Mouse (Mus musculus): ENCODE results near the gene Parp16. TPM values are rescaled to one million over a fixed set of nuclear protein-coding genes. Genes with fewer than 3 reads are reported as not detected.
A peak's percentile ranks its signal among the peaks of the same experiment; 100 is the strongest.
"Not testable (repeated sequence)": the region's sequence is repeated elsewhere in the genome, so short reads cannot be mapped to it uniquely, and the experiment has no call there.

Gene Parp16
- total RNA-seq, 2 experiments from 2014 or later = 2.3 to 2.9 TPM

DNA sequence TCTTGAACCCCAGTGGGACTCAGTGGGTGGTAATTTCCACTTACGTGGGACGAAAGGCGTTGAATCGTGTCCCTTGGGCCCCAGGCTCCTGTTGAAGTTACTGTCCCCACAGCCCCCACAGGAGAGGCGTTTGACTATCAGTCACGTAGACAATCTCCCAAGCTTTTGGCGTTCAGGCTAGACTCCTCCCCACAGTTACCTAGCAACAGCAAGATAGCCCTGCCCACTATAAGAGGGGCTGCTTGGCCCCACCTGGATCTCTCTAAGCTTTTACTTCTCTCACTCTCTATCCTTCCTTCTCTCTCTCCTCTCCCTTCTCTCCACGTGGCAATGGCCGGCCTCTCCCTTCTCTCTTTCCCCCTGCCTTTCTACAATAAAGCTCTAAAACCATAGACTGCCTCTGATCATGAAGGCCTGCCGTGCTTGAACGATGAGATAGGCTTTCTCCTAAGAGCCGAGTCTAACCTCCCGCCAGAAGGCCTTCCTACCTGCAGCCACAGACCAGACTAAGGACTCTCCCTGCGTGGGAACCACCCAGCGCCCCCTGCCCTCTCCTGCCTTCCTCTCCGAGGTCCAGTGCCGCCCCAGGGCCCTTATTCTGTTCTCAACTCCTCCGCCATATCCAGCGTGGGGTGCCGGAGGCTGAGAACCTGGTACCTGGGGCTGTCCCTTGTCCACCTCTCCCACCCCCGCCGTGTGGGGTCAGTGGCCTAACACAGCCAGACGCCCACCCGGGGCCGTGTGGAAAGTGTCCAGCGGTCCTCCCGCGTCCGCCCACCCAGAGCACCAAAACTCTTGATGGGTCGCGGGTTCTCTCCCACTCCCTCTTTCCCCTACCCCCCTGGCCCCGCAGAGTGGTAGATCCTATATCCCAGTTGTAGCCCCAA, 13.4 kb downstream of the Parp16 start:
- DNase-seq = no peak

- no peak for DNase-seq
These were observed 16.4 kb downstream of the Parp16 start for GRCm38 (mm10) chr9:65211598-65211997.

- DNase-seq = peak in 1 of 2 experiments; percentile 73
These were observed 19.2 kb downstream of the Parp16 start for GRCm38 (mm10) chr9:65214425-65214777.

GRCm38 (mm10) chr9:65214778-65215493, 19.8 kb downstream of the Parp16 start:
- peak; percentile 92 to 93 for DNase-seq

DNA sequence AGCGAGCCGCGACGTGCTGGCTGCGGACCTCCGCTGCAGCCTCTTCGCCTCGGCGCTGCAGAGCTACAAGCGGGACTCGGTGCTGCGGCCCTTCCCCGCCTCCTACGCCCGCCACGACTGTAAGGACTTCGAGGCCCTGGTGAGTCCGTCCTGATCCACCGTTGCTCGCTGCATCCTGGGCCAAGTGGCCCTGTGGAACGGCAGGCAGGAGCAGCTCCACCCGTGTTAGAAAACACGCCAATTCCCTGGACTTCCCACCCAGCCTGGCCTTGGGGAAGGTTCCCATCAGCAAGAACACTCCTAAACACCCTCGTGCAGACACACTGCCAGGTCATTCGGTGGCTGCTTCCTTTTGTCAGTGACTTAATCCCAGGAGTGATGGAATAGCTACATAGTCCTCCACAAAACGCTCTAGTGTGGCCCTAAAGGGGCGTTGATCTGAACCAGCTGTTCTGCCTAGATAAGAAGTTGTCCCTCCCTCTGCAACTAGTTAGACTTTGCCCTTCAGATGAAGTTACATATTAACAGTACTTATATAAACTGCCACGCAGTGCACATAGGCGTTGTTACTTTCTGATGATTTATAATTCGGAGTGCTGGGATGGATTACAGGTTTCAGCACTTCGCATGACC, 20.5 kb downstream of the Parp16 start:
- DNase-seq = peak; percentile 74 to 76

DNA sequence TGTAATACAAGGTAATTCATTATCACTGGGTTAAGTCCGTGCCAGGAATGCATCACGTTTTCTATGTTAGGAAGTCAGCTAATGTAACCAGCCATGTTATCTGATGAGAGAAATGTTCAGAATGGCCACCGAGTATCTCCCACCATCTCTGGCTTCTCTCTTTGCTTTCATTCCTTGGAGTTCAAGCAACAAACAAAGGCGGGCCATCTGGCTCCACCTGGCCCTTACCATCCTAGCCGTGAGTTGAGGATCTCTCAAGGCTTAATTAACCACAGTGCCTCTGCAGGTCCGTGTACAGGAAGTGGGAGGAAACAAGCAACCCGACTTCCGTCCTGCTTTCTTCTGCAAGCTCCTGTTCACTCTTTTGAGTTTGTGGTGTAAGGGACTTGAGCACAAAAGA, 21.8 kb downstream of the Parp16 start:
- DNase-seq = no peak

- DNase-seq = no peak
These were observed 22.5 kb downstream of the Parp16 start for GRCm38 (mm10) chr9:65217661-65218060.

DNA sequence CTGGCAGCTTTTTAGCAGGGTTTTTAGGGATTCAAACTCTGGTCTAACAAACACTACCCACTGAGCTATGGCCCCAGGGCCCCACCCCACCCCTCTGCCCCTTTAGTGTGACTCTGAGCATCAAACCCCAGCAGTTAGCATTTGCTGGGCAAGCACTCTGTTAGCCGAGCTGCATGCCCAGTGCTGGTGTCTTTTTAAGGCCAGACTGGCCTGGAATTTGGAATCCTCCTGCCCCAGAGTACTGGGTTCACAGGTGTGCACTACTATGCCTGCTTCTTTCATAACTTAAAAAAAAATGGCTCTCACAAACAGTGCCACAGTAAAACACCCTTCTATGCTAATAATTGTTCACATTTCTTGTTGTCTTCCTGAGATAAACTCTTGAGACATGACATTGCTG, 23.8 kb downstream of the Parp16 start:
- DNase-seq = no peak

DNA sequence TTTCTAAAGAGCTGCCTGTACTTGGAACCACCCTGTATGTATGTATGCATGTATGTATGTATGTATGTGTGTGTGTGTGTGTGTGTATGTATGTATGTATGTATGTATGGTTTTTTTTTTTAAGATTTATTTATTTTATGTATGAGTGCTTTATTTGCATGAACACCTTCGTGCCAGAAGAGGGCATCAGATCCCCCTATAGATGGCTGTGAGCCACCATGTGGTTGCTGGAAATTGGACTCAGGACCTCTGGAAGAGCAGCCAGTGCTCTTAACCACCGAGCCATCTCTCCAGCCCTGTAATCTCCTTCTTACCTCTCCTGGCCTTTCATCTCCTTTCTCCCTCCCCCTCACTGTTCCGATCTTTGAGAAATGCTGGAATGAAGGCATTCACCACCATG, 25.2 kb downstream of the Parp16 start:
- not testable (repeated sequence) for DNase-seq

GRCm38 (mm10) chr9:65223927-65224326, 28.8 kb downstream of the Parp16 start:
- DNase-seq = no peak

DNA sequence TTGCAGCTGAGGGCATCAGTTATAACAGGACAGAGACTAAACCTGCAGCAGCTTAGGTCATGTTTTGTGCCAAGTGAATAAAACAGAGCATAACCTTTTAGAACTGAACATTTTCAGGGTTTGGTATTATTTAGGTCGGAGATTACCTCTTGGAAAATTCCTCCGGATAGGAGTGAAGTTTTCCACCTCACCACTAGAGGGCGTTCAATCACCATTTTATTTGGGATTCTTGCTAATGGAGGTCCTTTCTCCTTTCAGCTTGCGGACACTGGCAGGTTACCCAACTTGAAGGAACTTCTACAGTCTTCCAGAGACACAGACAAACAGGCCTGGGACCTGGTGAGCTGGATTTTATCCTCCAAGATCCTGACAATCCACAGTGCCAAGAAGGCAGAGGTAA, 30.6 kb downstream of the Parp16 start:
- DNase-seq = peak in 1 of 2 experiments; percentile 56

DNA sequence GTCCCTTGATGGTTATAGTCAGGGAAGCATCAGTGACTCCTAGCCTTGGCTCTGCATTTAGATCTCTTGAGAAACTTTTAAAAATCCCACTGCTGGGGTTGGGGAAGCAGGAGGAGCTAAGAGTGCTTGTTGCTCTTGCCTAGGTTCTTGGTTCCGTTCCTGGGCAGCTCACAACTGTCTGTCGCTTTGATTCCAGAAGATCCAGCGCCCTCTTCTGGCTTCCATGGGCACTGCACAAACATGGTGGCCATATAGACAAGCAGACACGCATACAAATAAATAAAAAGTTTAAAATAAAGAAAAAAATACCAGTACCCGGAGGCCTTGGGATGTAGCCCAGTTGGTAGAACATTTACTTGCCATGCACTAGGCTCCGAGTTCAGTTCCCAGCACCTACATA, 35.1 kb downstream of the Parp16 start:
- no peak for DNase-seq

GRCm38 (mm10) chr9:65231284-65231683, 36.1 kb downstream of the Parp16 start:
- DNase-seq = no peak

DNA sequence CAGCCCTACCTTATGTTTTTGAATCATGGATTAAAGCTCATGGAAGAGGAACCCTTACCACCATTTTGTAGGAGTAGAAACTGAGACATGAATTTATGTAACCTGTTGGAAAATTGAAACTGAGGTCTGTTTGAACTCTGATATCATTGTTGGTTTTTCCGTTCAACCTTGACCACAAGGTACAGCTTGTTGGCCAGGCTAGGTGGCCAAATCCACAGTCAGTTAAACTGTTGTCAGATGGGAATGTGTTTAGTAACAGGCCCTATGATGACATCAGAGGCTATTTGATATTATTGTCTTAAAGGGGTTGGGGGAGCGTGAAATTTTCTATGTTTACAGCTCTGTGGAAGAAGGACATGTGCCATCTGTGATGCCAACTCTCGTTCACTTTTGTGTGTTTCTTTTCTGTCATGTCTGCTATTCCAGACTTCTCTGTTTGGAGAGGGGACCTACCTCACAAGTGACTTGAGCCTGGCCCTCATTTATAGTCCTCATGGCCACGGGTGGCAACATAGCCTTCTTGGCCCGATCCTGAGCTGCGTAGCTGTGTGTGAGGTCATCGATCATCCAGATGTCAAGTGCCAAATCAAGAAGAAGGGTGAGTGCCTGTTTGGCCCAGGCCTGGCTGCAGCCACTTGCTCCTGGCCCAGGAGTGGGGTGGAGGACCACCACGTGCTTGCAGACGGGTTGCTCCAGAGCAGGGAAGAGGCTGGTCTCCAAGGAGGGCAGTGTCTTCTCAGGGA, 38.3 kb downstream of the Parp16 start:
- no peak for DNase-seq

GRCm38 (mm10) chr9:65234734-65235133, 39.6 kb downstream of the Parp16 start:
- no peak for DNase-seq

GRCm38 (mm10) chr9:65235601-65236000, 40.4 kb downstream of the Parp16 start:
- no peak for DNase-seq

DNA sequence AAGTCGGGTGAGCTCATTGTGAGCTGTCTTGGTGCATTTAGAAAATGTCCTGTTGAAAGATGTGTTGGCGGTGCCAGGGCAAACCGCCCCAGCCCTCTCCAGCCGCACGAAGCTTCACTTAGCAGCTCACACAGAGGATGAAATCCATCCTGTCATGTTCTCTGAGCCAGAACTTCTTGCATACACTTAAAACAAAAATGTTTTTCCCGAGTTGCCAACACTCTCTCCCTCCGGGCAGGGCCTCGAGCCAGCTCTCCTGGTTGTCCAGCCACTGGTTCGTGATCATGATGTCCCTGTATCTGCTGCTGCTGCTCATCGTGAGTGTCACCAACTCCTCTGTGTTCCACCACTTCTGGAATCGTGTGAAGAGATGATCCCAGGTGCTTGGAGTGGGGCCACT, 42.5 kb downstream of the Parp16 start:
- no peak for DNase-seq

- no peak for DNase-seq
These were observed 43.1 kb downstream of the Parp16 start for GRCm38 (mm10) chr9:65238191-65238760.

- no peak for DNase-seq
These were observed 44.0 kb downstream of the Parp16 start for GRCm38 (mm10) chr9:65239176-65239575.

GRCm38 (mm10) chr9:65239731-65240130, 44.6 kb downstream of the Parp16 start:
- DNase-seq = no peak

GRCm38 (mm10) chr9:65240587-65240986, 45.4 kb downstream of the Parp16 start:
- DNase-seq = no peak

- DNase-seq = no peak
These were observed 46.8 kb downstream of the Parp16 start for GRCm38 (mm10) chr9:65241973-65242372.

Data from heart, adult 18-20 months (tissue).